Mouse (Mus musculus): Measurements from ENCODE around the gene Mgrn1.

Gene Mgrn1

DNA sequence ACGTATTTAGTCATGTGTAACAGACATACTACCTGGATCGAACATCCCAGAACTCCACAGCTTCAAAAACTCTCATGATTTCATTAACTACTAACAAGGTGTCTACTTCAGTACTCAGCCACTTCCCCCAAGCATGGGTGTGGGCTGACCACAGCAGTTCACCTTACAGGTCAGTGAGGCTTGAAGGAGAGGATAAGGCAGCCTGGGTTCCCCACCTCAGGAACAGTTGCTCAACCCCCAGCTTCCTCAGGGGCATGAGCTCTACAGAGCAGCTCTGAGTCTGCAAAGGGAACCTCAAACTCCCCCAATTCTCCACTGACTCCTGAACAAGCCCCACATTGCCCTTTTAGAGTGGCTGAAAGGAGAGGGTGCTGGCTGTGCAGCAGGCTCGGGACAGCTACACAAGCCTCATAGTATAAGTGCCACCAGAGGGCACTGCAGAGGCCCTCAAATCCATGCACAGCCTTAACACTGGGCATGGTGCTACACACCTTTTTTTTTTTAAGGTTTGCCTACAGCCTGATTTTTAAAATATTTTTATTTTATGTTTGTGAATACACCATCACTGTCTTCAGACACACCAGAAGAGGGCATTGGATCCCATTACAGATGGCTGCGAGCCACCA lies 93.8 kb downstream of the Mgrn1 start:
- DNase-seq (ENCODE audit: low spot score) = no peak

DNA sequence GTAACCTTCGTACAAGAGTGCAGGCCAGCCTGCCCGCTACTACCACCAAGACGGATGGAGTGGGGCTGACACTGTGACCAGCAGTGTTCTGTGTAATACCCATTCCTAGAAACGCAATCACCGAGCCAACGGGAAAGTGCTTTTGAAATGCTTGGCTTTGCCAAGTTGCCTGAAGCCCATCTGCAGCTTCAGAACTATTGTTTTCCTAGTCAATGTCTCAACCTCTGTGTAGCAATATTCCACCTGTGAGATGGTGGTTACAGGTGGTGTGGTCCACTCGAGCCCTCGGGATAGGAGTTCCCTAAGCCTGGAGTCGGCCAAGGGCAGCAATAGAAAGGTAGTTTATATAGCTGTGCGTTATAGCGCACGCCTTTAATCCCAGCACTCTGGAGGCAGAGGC lies 98.7 kb downstream of the Mgrn1 start:
- no peak for DNase-seq (ENCODE audit: low spot score)
